Mouse (Mus musculus) myocyte (in vitro differentiated cells): ENCODE measurements around the gene Mrpl35. TPM values are rescaled to one million over a fixed set of nuclear protein-coding genes. Genes with fewer than 3 reads are reported as not detected.

Experiments used
- H3K27me3 ChIP-seq: one replicate; pipeline ENCODE4 v1.6.1; 2011; ENCODE audit not compliant: control insufficient read depth, insufficient read depth, insufficient read length
- H3K36me3 ChIP-seq: one replicate; pipeline ENCODE4 v1.6.1; 2011; ENCODE audit not compliant: control insufficient read depth, insufficient read depth
- H3K4me2 ChIP-seq: one replicate; pipeline ENCODE4 v1.6.1; 2011; ENCODE audit warnings: low read depth, control low read depth
- H3K4me3 ChIP-seq: one replicate; pipeline ENCODE4 v1.5.1; 2011; ENCODE audit warnings: mild to moderate bottlenecking, control low read depth, moderate library complexity
- H3K79me2 ChIP-seq: one replicate; pipeline ENCODE4 v1.6.1; 2011; ENCODE audit not compliant: control insufficient read depth, insufficient read depth
- H3ac ChIP-seq: one replicate; pipeline ENCODE4 v1.6.1; 2011; ENCODE audit not compliant: control insufficient read depth, insufficient read length
- CEBPB ChIP-seq: IDR thresholded peaks from 2 replicates; pipeline ENCODE4 v1.6.1; 2011; ENCODE audit warnings: mild to moderate bottlenecking, moderate library complexity; ENCODE audit not compliant: poor library complexity, insufficient read depth, severe bottlenecking
- E2F4 ChIP-seq: IDR thresholded peaks from one replicate; pipeline ENCODE4 v1.6.1; 2011; ENCODE audit warnings: mild to moderate bottlenecking, control low read depth, moderate library complexity; ENCODE audit not compliant: insufficient read depth
- MAX ChIP-seq: IDR thresholded peaks from one replicate; pipeline ENCODE4 v1.6.1; 2011; ENCODE audit warnings: low read depth, mild to moderate bottlenecking, control low read depth
- MYOD1 ChIP-seq, 3 experiments: IDR thresholded peaks; one replicate each; pipeline ENCODE4 v1.6.1; 2011; ENCODE audit warnings: control low read depth in 2 of 3, low read depth in 2 of 3, mild to moderate bottlenecking in 2 of 3, moderate library complexity in 1 of 3; ENCODE audit not compliant: insufficient read length in 2 of 3, control insufficient read depth in 1 of 3
- MYOG ChIP-seq, 3 experiments: IDR thresholded peaks; one replicate each; pipeline ENCODE4 v1.6.1; 2011; ENCODE audit warnings: control low read depth in 2 of 3, low read depth in 2 of 3, mild to moderate bottlenecking in 2 of 3; ENCODE audit not compliant: insufficient read length in 2 of 3, control insufficient read depth in 1 of 3, insufficient read depth in 1 of 3
- POLR2A ChIP-seq: IDR thresholded peaks from one replicate; pipeline ENCODE4 v1.6.1; 2011; ENCODE audit warnings: low read depth, mild to moderate bottlenecking, control low read depth, moderate library complexity; ENCODE audit not compliant: insufficient read length
- POLR2AphosphoS2 ChIP-seq: IDR thresholded peaks from one replicate; pipeline ENCODE4 v1.6.1; 2011; ENCODE audit warnings: low read depth, control low read depth; ENCODE audit not compliant: insufficient read length
- REST ChIP-seq: IDR thresholded peaks from one replicate; pipeline ENCODE4 v1.6.1; 2011; ENCODE audit warnings: mild to moderate bottlenecking, control low read depth, moderate library complexity; ENCODE audit not compliant: insufficient read depth, insufficient read length
- SRF ChIP-seq: IDR thresholded peaks from one replicate; pipeline ENCODE4 v1.6.1; 2011; ENCODE audit warnings: low read depth; ENCODE audit not compliant: control insufficient read depth, insufficient read length
- TCF12 ChIP-seq: IDR thresholded peaks from one replicate; pipeline ENCODE4 v1.6.1; 2011; ENCODE audit warnings: mild to moderate bottlenecking, control low read depth; ENCODE audit not compliant: poor library complexity, insufficient read depth, severe bottlenecking
- TCF3 ChIP-seq: IDR thresholded peaks from one replicate; pipeline ENCODE4 v1.6.1; 2011; ENCODE audit warnings: low read depth, control low read depth; ENCODE audit not compliant: insufficient read length
- USF1 ChIP-seq: IDR thresholded peaks from one replicate; pipeline ENCODE4 v1.6.1; 2011; ENCODE audit warnings: low read depth, mild to moderate bottlenecking, control low read depth, moderate library complexity
- polyA plus RNA-seq: library from polyadenylated mRNA; unstranded; fragments of >200 nt; fragmentation: generic; extraction: Trizol; gene quantifications from one replicate; pipeline ENCODE4 v1.2.1, GENCODE M21; 2012; ENCODE audit warnings: missing spikeins

The Mrpl35 gene
- polyA plus RNA-seq, 1 experiment, result 17.4 TPM

GRCm38 (mm10) chr6:71840597-71841290, 14.0 kb upstream of the Mrpl35 start:
- H3ac ChIP-seq, result no peak overlapping the region

GRCm38 (mm10) chr6:71839815-71840214, 13.0 kb upstream of the Mrpl35 start:
- TF ChIP-seq USF1, result no peak
- no peak for TF ChIP-seq POLR2A
- no peak for TF ChIP-seq REST
- no peak for TF ChIP-seq TCF3
- TF ChIP-seq MAX, result no peak
- no peak for TF ChIP-seq E2F4
- TF ChIP-seq POLR2AphosphoS2, result no peak
- no peak for TF ChIP-seq MYOD1 (IDR thresholded peaks at IDR 0.05; ENCODE audit: control insufficient read depth in 1 of 3, insufficient read length in 2 of 3, low read depth in 2 of 3)
- no peak for TF ChIP-seq TCF12
- TF ChIP-seq SRF, result no peak
- TF ChIP-seq CEBPB, result no peak
- no peak for TF ChIP-seq MYOG (IDR thresholded peaks at IDR 0.05; ENCODE audit: control insufficient read depth in 1 of 3, insufficient read depth in 1 of 3, insufficient read length in 2 of 3, low read depth in 2 of 3)
- Histone ChIP-seq H3K79me2 (peaks cover 78% of the 10 kb centered on the region), H3K27me3 (no peaks in the 10 kb centered on the region), H3K4me3 (no peak overlapping the region), H3ac (no peak overlapping the region), H3K36me3 (peaks cover 17% of the 10 kb centered on the region), H3K4me2 (no peak overlapping the region)

More at GRCm38 (mm10) chr6:71840597-71841290, 14.0 kb upstream of the Mrpl35 start:
- Histone ChIP-seq H3K4me3 (no peak overlapping the region), H3K27me3 (no peaks in the 10 kb centered on the region), H3K79me2 (peaks cover 69% of the 10 kb centered on the region), H3K36me3 (peaks cover 15% of the 10 kb centered on the region), H3K4me2 (no peak overlapping the region)
- TF ChIP-seq USF1 (no peak), TCF3 (no peak), POLR2AphosphoS2 (no peak), CEBPB (no peak), REST (no peak)

GRCm38 (mm10) chr6:71836811-71837210, 10.0 kb upstream of the Mrpl35 start:
- Histone ChIP-seq H3K4me2 (no peak overlapping the region), H3K4me3 (no peak overlapping the region), H3K79me2 (peaks cover 91% of the 10 kb centered on the region), H3K36me3 (peaks cover 21% of the 10 kb centered on the region), H3K27me3 (no peaks in the 10 kb centered on the region), H3ac (no peak overlapping the region)
- TF ChIP-seq CEBPB (no peak), TCF12 (no peak), USF1 (no peak), E2F4 (no peak), SRF (no peak), REST (no peak), MYOD1 (IDR thresholded peaks at IDR 0.05; ENCODE audit: control insufficient read depth in 1 of 3, insufficient read length in 2 of 3, low read depth in 2 of 3) (no peak), MYOG (IDR thresholded peaks at IDR 0.05; ENCODE audit: control insufficient read depth in 1 of 3, insufficient read depth in 1 of 3, insufficient read length in 2 of 3, low read depth in 2 of 3) (no peak)

GRCm38 (mm10) chr6:71831581-71831960, 4.8 kb upstream of the Mrpl35 start:
- TF ChIP-seq MYOG (IDR thresholded peaks at IDR 0.05; ENCODE audit: control insufficient read depth in 1 of 3, insufficient read depth in 1 of 3, insufficient read length in 2 of 3, low read depth in 2 of 3) (no peak), E2F4 (peak; percentile 19), USF1 (peak; percentile 97), POLR2A (no peak), TCF3 (no peak), MAX (no peak), POLR2AphosphoS2 (no peak), REST (no peak), CEBPB (no peak), SRF (no peak)
- Histone ChIP-seq H3K36me3 (peaks cover 21% of the 10 kb centered on the region), H3K79me2 (peaks cover 48% of the 10 kb centered on the region), H3ac (peak overlapping the region; percentile 59), H3K4me3 (peak overlapping the region; percentile 61), H3K27me3 (no peaks in the 10 kb centered on the region), H3K4me2 (peak overlapping the region; percentile 94)
